Mouse (Mus musculus): ENCODE measurements around the gene Tctex1d2. TPM values are rescaled to one million over a fixed set of nuclear protein-coding genes. Genes with fewer than 3 reads are reported as not detected.

Tctex1d2 gene
- polyA plus RNA-seq (2014; fragmentation: Nextera tagmentation; extraction: Ambion mirVana), result 30.9 and 31.1 TPM in 2 replicates

DNA sequence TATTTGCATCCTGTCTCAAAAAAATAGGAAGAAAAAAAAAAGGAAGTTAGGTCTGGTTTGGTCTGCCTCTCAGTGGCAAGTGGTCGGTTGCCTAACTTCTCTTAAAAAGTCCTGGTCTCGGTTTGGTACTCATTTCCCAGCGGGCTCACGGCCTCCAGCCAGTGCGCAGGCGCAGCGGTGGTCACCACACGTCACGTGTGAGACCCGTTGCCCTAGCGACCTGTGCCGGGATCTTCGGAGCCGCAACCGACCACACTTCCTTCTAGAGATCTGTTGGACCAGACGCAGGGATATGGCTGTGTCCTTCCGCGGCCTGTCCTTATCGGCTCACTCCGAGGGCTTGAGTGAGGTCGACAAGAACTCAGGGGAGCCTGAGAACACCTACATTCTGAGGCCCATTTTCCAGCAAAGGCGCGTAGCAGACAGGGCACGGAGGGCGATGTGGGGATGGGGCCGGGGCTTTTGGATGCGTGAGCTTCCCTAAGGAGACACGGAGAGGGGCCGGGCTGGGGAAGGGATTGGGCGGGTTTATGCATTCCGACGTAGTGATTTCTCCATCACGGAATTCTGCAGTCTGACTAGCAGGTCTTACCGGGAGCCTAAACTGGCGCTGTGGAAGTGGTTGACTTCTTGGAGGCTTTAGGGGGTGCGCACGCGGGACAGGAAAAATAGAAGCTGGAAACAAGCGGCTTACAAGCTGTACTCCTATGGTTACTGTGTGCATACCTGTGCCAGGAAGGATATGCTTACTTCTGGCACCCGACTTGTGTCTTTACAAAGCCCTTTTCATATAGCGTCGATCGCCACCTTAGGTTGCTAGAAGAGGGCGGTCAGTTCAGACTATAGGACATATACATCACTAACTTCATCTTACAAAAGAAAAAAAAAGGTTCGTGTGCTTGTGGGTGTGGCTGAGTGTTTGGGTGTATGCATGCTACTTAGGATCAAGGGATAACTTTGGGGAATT, at the start of gene Tctex1d2:
Tctex1d2 (plus strand) TSS at position 186 of the 967 bp plus-strand sequence.
- no peaks in the 10 kb centered on the region for H3K9me3 ChIP-seq (ENCODE audit: control insufficient read depth, low read length)
- WGBS, result 1% methylated on average over 45 of the region's 45 CpGs
- no peaks in the 10 kb centered on the region for H3K27me3 ChIP-seq (ENCODE audit: control insufficient read depth, insufficient read depth, low read length)
- ATAC-seq (ENCODE audit: low FRiP score) (peak; percentile 97), DNase-seq (ENCODE audit: low spot score) (peak; percentile 95)
- H3K9ac ChIP-seq (ENCODE audit: low read depth, low read length), result peak within 1 kb of the TSS; percentile 35
- no peaks in the 10 kb centered on the region for H3K36me3 ChIP-seq (ENCODE audit: control insufficient read depth, insufficient read depth, low read length)
- H3K4me1 ChIP-seq (replicated peaks; ENCODE audit: control insufficient read depth, insufficient read depth, low read length), result no peaks in the 10 kb centered on the region
- peak within 1 kb of the TSS; percentile 74 for H3K27ac ChIP-seq (ENCODE audit: low read depth, low read length)
- peak within 1 kb of the TSS; percentile 49 for H3K4me2 ChIP-seq (replicated peaks; ENCODE audit: low read depth, low read length)
- peak within 1 kb of the TSS; percentile 49 for H3K4me3 ChIP-seq (ENCODE audit: low read depth, low read length)

DNA sequence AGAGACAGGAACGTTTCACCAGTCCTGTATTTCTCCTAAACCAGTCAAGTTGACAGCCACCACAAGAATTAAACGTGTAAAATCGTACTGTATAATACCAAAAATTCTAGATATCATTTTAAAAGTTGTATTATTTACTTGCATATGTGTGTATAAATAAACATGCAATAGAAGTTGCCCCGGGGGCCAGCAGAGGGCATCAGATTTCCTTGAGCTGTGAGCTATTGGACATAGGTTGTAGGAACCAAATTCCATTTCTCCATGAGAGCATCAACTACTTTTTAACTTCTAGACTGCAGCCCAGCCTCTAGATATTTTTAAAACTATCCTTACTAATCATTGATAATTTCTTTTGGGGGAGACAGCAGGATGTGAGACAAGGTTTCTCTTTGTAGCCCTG, 48.2 kb upstream of the Tctex1d2 start:
- Histone ChIP-seq H3K9ac (ENCODE audit: low read depth, low read length) (no peak overlapping the region), H3K4me3 (ENCODE audit: low read depth, low read length) (no peak overlapping the region), H3K36me3 (ENCODE audit: control insufficient read depth, insufficient read depth, low read length) (0 out of 2 replicates have a peak, but pooled peaks cover 3% of the 10 kb centered on the region), H3K9me3 (ENCODE audit: control insufficient read depth, low read length) (no peaks in the 10 kb centered on the region), H3K27me3 (ENCODE audit: control insufficient read depth, insufficient read depth, low read length) (no peaks in the 10 kb centered on the region), H3K4me2 (replicated peaks; ENCODE audit: low read depth, low read length) (no peak overlapping the region), H3K4me1 (replicated peaks; ENCODE audit: control insufficient read depth, insufficient read depth, low read length) (no peaks in the 10 kb centered on the region), H3K27ac (ENCODE audit: low read depth, low read length) (no peak overlapping the region)
- ATAC-seq (ENCODE audit: low FRiP score), result no peak
- WGBS, result 95% methylated on average over 4 of the region's 4 CpGs
- peak; percentile 21 for DNase-seq (ENCODE audit: low spot score)

DNA sequence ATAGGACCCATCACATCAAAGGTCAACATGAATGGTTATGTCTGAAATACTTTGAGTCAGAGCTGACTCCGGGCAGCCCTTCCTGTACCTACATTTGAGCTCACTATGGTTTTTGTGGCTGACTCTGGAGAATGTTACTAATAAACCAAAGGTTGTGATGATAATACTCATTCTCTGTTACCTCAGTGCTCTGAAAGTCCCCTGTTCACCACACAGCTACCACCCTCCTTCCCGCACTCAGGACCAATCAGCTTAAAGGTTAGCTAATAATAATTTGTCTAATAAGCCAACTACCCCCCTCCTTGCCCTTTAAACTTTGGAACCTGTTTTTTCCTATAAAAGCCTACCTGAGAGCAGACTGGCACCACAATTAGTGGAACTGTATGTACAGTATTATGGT, 39.9 kb upstream of the Tctex1d2 start:
- Histone ChIP-seq H3K27me3 (ENCODE audit: control insufficient read depth, insufficient read depth, low read length) (no peaks in the 10 kb centered on the region), H3K9ac (ENCODE audit: low read depth, low read length) (no peak overlapping the region), H3K27ac (ENCODE audit: low read depth, low read length) (no peak overlapping the region), H3K36me3 (ENCODE audit: control insufficient read depth, insufficient read depth, low read length) (0 out of 2 replicates have a peak, but pooled peaks cover 6% of the 10 kb centered on the region), H3K4me3 (ENCODE audit: low read depth, low read length) (no peak overlapping the region), H3K4me1 (replicated peaks; ENCODE audit: control insufficient read depth, insufficient read depth, low read length) (no peaks in the 10 kb centered on the region), H3K4me2 (replicated peaks; ENCODE audit: low read depth, low read length) (no peak overlapping the region), H3K9me3 (ENCODE audit: control insufficient read depth, low read length) (no peaks in the 10 kb centered on the region)
- no peak for ATAC-seq (ENCODE audit: low FRiP score)
- WGBS, result 93% methylated on average over 2 of the region's 2 CpGs
- DNase-seq (ENCODE audit: low spot score), result no peak

DNA sequence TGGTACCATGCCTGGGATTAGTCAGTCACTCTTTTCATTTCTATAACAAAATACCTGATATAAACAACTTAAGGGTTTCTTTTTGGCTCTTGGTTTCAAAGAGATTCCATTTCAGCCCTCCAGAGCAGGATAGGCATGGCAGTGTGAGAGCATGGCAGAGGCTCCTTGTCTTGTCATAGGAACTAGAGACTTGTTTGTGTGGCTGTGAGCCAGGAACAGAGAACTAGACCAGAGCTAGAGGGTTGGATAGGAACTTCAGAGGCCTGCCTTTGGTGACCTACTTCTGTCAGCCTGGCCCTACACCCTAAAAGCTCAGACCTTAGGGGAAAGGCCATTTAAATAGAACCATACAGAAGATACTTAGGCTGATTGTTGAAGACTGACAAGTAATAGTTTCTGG, 36.6 kb upstream of the Tctex1d2 start:
- DNase-seq (ENCODE audit: low spot score), result no peak
- 0 out of 2 replicates have a peak, but pooled peaks cover 7% of the 10 kb centered on the region for H3K36me3 ChIP-seq (ENCODE audit: control insufficient read depth, insufficient read depth, low read length)
- no peaks in the 10 kb centered on the region for H3K27me3 ChIP-seq (ENCODE audit: control insufficient read depth, insufficient read depth, low read length)
- no peaks in the 10 kb centered on the region for H3K9me3 ChIP-seq (ENCODE audit: control insufficient read depth, low read length)
- no peak overlapping the region for H3K4me2 ChIP-seq (replicated peaks; ENCODE audit: low read depth, low read length)
- no peak overlapping the region for H3K27ac ChIP-seq (ENCODE audit: low read depth, low read length)
- H3K9ac ChIP-seq (ENCODE audit: low read depth, low read length), result no peak overlapping the region
- ATAC-seq (ENCODE audit: low FRiP score), result no peak
- no peaks in the 10 kb centered on the region for H3K4me1 ChIP-seq (replicated peaks; ENCODE audit: control insufficient read depth, insufficient read depth, low read length)
- H3K4me3 ChIP-seq (ENCODE audit: low read depth, low read length), result no peak overlapping the region

DNA sequence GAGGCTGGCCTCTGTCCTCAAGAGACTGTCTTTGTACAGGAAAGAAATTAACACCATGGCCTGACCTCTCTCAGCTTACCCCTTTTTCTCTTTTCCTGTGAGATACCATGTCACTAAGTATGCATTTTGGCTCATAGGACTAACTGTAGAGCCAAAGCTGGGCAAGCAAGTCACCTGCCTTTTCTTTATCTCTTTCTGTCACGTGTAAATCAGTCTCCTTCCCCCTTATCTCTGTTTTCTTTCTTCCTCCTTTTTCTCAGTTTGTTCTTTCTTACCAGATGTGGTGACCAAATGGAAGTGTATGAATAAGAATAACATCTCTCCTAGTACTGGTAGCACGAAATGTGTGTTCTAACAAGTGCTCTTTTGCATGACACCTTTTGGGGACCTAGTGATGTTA, 34.6 kb upstream of the Tctex1d2 start:
- Histone ChIP-seq H3K36me3 (ENCODE audit: control insufficient read depth, insufficient read depth, low read length) (0 out of 2 replicates have a peak, but pooled peaks cover 3% of the 10 kb centered on the region), H3K27me3 (ENCODE audit: control insufficient read depth, insufficient read depth, low read length) (no peaks in the 10 kb centered on the region), H3K9me3 (ENCODE audit: control insufficient read depth, low read length) (no peaks in the 10 kb centered on the region), H3K4me1 (replicated peaks; ENCODE audit: control insufficient read depth, insufficient read depth, low read length) (no peaks in the 10 kb centered on the region), H3K27ac (ENCODE audit: low read depth, low read length) (no peak overlapping the region), H3K9ac (ENCODE audit: low read depth, low read length) (no peak overlapping the region), H3K4me2 (replicated peaks; ENCODE audit: low read depth, low read length) (no peak overlapping the region), H3K4me3 (ENCODE audit: low read depth, low read length) (no peak overlapping the region)
- no peak for ATAC-seq (ENCODE audit: low FRiP score)
- no peak for DNase-seq (ENCODE audit: low spot score)
- 97% methylated on average over 2 of the region's 2 CpGs for WGBS

DNA sequence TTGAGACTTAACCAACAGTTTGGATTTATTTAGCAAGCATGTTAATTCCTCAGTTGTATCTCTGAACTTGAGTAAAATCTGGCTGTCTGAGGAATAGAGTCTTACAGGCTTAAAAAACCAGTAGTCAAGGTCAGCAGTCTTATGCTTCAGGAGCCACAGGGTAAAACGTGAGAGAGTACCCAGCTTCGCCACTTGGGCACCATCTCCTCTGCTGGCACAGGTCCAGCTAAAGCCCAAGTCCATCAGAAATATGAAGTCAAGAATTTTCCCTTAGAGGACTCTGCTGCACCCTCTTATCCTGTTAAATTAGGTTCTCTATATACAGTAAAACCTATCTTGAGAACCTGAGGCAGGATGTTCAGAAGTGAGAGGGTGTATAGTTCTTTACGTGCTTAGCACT, 32.7 kb upstream of the Tctex1d2 start:
- ATAC-seq (ENCODE audit: low FRiP score) (no peak), DNase-seq (ENCODE audit: low spot score) (no peak)
- Histone ChIP-seq H3K27me3 (ENCODE audit: control insufficient read depth, insufficient read depth, low read length) (no peaks in the 10 kb centered on the region), H3K27ac (ENCODE audit: low read depth, low read length) (no peak overlapping the region), H3K4me1 (replicated peaks; ENCODE audit: control insufficient read depth, insufficient read depth, low read length) (no peaks in the 10 kb centered on the region), H3K4me3 (ENCODE audit: low read depth, low read length) (no peak overlapping the region), H3K36me3 (ENCODE audit: control insufficient read depth, insufficient read depth, low read length) (0 out of 2 replicates have a peak, but pooled peaks cover 3% of the 10 kb centered on the region), H3K9me3 (ENCODE audit: control insufficient read depth, low read length) (no peaks in the 10 kb centered on the region), H3K4me2 (replicated peaks; ENCODE audit: low read depth, low read length) (no peak overlapping the region), H3K9ac (ENCODE audit: low read depth, low read length) (no peak overlapping the region)
- WGBS, result 97% methylated on average over 3 of the region's 3 CpGs

DNA sequence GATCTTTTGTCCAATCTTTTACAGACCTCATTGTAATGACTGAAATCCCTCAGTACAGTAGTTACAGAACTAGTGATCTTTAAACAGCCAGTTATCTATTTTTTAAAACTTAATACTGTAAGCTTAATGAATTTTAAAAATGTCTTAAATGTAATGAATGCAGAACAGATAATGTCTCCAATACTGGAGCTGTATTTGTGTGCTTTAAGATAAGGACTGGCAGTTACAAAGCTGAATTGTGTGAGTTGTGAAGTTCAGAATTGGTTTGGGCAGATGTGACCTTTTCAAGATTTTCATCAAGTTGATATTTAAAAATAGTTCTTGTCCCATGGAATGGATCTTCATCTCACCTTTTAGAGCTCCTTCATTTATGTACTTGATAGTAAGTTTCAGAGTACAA, 30.5 kb upstream of the Tctex1d2 start:
- Histone ChIP-seq H3K36me3 (ENCODE audit: control insufficient read depth, insufficient read depth, low read length) (0 out of 2 replicates have a peak, but pooled peaks cover 3% of the 10 kb centered on the region), H3K4me1 (replicated peaks; ENCODE audit: control insufficient read depth, insufficient read depth, low read length) (no peaks in the 10 kb centered on the region), H3K27ac (ENCODE audit: low read depth, low read length) (no peak overlapping the region), H3K9me3 (ENCODE audit: control insufficient read depth, low read length) (no peaks in the 10 kb centered on the region), H3K9ac (ENCODE audit: low read depth, low read length) (no peak overlapping the region), H3K4me3 (ENCODE audit: low read depth, low read length) (no peak overlapping the region), H3K4me2 (replicated peaks; ENCODE audit: low read depth, low read length) (no peak overlapping the region), H3K27me3 (ENCODE audit: control insufficient read depth, insufficient read depth, low read length) (no peaks in the 10 kb centered on the region)
- no peak for DNase-seq (ENCODE audit: low spot score)
- ATAC-seq (ENCODE audit: low FRiP score), result no peak

DNA sequence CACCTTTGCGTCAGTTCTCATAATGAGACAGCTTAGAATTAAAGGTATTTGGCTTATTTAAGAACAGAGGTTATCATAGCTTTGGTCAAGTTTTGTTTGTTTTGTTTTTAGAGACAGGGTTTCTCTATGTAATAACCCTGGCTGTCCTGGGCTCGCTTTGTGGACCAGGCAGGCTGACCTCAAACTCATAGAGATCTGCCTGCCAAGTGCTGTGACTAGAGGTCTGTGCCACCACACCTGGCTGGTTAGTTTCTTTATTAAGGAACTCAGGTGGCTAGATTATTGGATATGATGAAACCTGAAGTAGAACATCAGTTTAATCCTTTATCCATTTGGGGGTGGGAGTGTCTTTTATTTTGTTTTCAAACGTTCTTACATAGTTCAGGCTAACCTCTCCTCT, 29.7 kb upstream of the Tctex1d2 start:
- no peaks in the 10 kb centered on the region for H3K4me1 ChIP-seq (replicated peaks; ENCODE audit: control insufficient read depth, insufficient read depth, low read length)
- no peaks in the 10 kb centered on the region for H3K36me3 ChIP-seq (ENCODE audit: control insufficient read depth, insufficient read depth, low read length)
- H3K27ac ChIP-seq (ENCODE audit: low read depth, low read length), result no peak overlapping the region
- no peaks in the 10 kb centered on the region for H3K9me3 ChIP-seq (ENCODE audit: control insufficient read depth, low read length)
- H3K4me3 ChIP-seq (ENCODE audit: low read depth, low read length), result no peak overlapping the region
- ATAC-seq (ENCODE audit: low FRiP score), result no peak
- no peak overlapping the region for H3K4me2 ChIP-seq (replicated peaks; ENCODE audit: low read depth, low read length)
- WGBS, result 93% methylated on average over 3 of the region's 3 CpGs
- H3K9ac ChIP-seq (ENCODE audit: low read depth, low read length), result no peak overlapping the region
- no peaks in the 10 kb centered on the region for H3K27me3 ChIP-seq (ENCODE audit: control insufficient read depth, insufficient read depth, low read length)
- no peak for DNase-seq (ENCODE audit: low spot score)

DNA sequence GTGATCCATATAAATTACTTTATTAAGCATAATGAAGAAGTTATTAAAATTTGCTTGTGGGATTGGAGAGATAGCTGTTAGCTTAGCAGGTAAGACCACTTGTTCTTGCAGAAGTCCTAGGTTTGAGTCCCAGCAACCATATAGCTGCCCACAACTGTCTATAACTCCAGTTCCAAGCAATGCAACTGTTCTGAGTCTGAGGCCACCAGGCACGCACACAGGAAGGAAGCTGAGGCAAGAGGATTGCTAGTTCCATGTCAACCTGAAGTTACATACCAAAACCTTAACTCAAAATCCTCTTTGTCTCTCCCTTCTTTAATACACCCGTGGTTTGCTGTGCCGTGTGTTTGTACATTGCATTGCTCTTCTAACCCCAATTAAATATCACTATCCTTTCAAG, 28.6 kb upstream of the Tctex1d2 start:
- no peak overlapping the region for H3K9ac ChIP-seq (ENCODE audit: low read depth, low read length)
- no peaks in the 10 kb centered on the region for H3K36me3 ChIP-seq (ENCODE audit: control insufficient read depth, insufficient read depth, low read length)
- no peak overlapping the region for H3K4me2 ChIP-seq (replicated peaks; ENCODE audit: low read depth, low read length)
- 90% methylated on average over 3 of the region's 3 CpGs for WGBS
- ATAC-seq (ENCODE audit: low FRiP score) (no peak), DNase-seq (ENCODE audit: low spot score) (no peak)
- no peak overlapping the region for H3K27ac ChIP-seq (ENCODE audit: low read depth, low read length)
- no peaks in the 10 kb centered on the region for H3K9me3 ChIP-seq (ENCODE audit: control insufficient read depth, low read length)
- no peak overlapping the region for H3K4me3 ChIP-seq (ENCODE audit: low read depth, low read length)
- no peaks in the 10 kb centered on the region for H3K27me3 ChIP-seq (ENCODE audit: control insufficient read depth, insufficient read depth, low read length)
- H3K4me1 ChIP-seq (replicated peaks; ENCODE audit: control insufficient read depth, insufficient read depth, low read length), result no peaks in the 10 kb centered on the region
